Mouse (Mus musculus): Measurements from ENCODE around the gene Peli2. TPM values are rescaled to one million over a fixed set of nuclear protein-coding genes. Genes with fewer than 3 reads are reported as not detected.

Peli2 gene
- polyA plus RNA-seq, 1 experiment from 2014 or later, result 15.8 TPM

GRCm38 (mm10) chr14:48169970-48170369, 49.3 kb downstream of the Peli2 start:
- Histone ChIP-seq H3K4me2 (ENCODE audit: low read depth, low read length) (no peak overlapping the region), H3K36me3 (ENCODE audit: control insufficient read depth, insufficient read depth, low read length) (0 out of 2 replicates have a peak, but pooled peaks cover 2% of the 10 kb centered on the region), H3K27ac (ENCODE audit: low read length) (no peak overlapping the region), H3K9ac (ENCODE audit: low read length) (no peak overlapping the region), H3K4me3 (ENCODE audit: low read length) (no peak overlapping the region), H3K4me1 (replicated peaks; ENCODE audit: control insufficient read depth, insufficient read depth, low read length) (peaks cover 25% of the 10 kb centered on the region), H3K27me3 (ENCODE audit: control insufficient read depth, insufficient read depth, low read depth, low read length) (no peaks in the 10 kb centered on the region), H3K9me3 (ENCODE audit: control insufficient read depth, low read length) (no peaks in the 10 kb centered on the region)
- 57% methylated on average over 7 of the region's 7 CpGs for WGBS
- no peak for ATAC-seq (ENCODE audit: low read depth)

GRCm38 (mm10) chr14:48171268-48171667, 50.6 kb downstream of the Peli2 start:
- ATAC-seq (ENCODE audit: low read depth), result no peak
- H3K9me3 ChIP-seq (ENCODE audit: control insufficient read depth, low read length), result no peaks in the 10 kb centered on the region
- H3K4me1 ChIP-seq (replicated peaks; ENCODE audit: control insufficient read depth, insufficient read depth, low read length), result peaks cover 24% of the 10 kb centered on the region
- 0 out of 2 replicates have a peak overlapping the region, but pooled peaks have one; percentile 6 for H3K9ac ChIP-seq (ENCODE audit: low read length)
- 63% methylated on average over 12 of the region's 12 CpGs for WGBS
- no peak overlapping the region for H3K4me2 ChIP-seq (ENCODE audit: low read depth, low read length)
- H3K27ac ChIP-seq (ENCODE audit: low read length), result peak overlapping the region; percentile 75
- H3K4me3 ChIP-seq (ENCODE audit: low read length), result no peak overlapping the region
- H3K36me3 ChIP-seq (ENCODE audit: control insufficient read depth, insufficient read depth, low read length), result 0 out of 2 replicates have a peak, but pooled peaks cover 2% of the 10 kb centered on the region
- no peaks in the 10 kb centered on the region for H3K27me3 ChIP-seq (ENCODE audit: control insufficient read depth, insufficient read depth, low read depth, low read length)

- H3K4me1 ChIP-seq (replicated peaks; ENCODE audit: control insufficient read depth, insufficient read depth, low read length), result peaks cover 24% of the 10 kb centered on the region
- H3K9ac ChIP-seq (ENCODE audit: low read length), result 0 out of 2 replicates have a peak overlapping the region, but pooled peaks have one; percentile 32
- H3K36me3 ChIP-seq (ENCODE audit: control insufficient read depth, insufficient read depth, low read length), result 0 out of 2 replicates have a peak, but pooled peaks cover 2% of the 10 kb centered on the region
- no peaks in the 10 kb centered on the region for H3K9me3 ChIP-seq (ENCODE audit: control insufficient read depth, low read length)
- H3K4me2 ChIP-seq (ENCODE audit: low read depth, low read length), result no peak overlapping the region
- no peaks in the 10 kb centered on the region for H3K27me3 ChIP-seq (ENCODE audit: control insufficient read depth, insufficient read depth, low read depth, low read length)
- no peak overlapping the region for H3K4me3 ChIP-seq (ENCODE audit: low read length)
- H3K27ac ChIP-seq (ENCODE audit: low read length), result peak overlapping the region; percentile 31; the same call in 1 of the 2 replicates
- ATAC-seq (ENCODE audit: low read depth), result peak; percentile 85
- whole genome bisulfite sequencing, result 9% methylated on average over 8 of the region's 8 CpGs
Measured at GRCm38 (mm10) chr14:48172026-48172425, 51.4 kb downstream of the Peli2 start.

GRCm38 (mm10) chr14:48172876-48173275, 52.3 kb downstream of the Peli2 start:
- ATAC-seq (ENCODE audit: low read depth), result no peak
- Histone ChIP-seq H3K36me3 (ENCODE audit: control insufficient read depth, insufficient read depth, low read length) (0 out of 2 replicates have a peak, but pooled peaks cover 2% of the 10 kb centered on the region), H3K27ac (ENCODE audit: low read length) (peak overlapping the region; percentile 34), H3K4me3 (ENCODE audit: low read length) (no peak overlapping the region), H3K27me3 (ENCODE audit: control insufficient read depth, insufficient read depth, low read depth, low read length) (no peaks in the 10 kb centered on the region), H3K4me1 (replicated peaks; ENCODE audit: control insufficient read depth, insufficient read depth, low read length) (peaks cover 22% of the 10 kb centered on the region), H3K4me2 (ENCODE audit: low read depth, low read length) (no peak overlapping the region), H3K9me3 (ENCODE audit: control insufficient read depth, low read length) (no peaks in the 10 kb centered on the region), H3K9ac (ENCODE audit: low read length) (no peak overlapping the region)
- WGBS, result 76% methylated on average over 8 of the region's 8 CpGs

GRCm38 (mm10) chr14:48173840-48174239, 53.2 kb downstream of the Peli2 start:
- Histone ChIP-seq H3K4me2 (ENCODE audit: low read depth, low read length) (no peak overlapping the region), H3K4me1 (replicated peaks; ENCODE audit: control insufficient read depth, insufficient read depth, low read length) (peaks cover 22% of the 10 kb centered on the region), H3K27ac (ENCODE audit: low read length) (peak overlapping the region; percentile 36; the same call in 1 of the 2 replicates), H3K9me3 (ENCODE audit: control insufficient read depth, low read length) (no peaks in the 10 kb centered on the region), H3K36me3 (ENCODE audit: control insufficient read depth, insufficient read depth, low read length) (0 out of 2 replicates have a peak, but pooled peaks cover 2% of the 10 kb centered on the region), H3K9ac (ENCODE audit: low read length) (no peak overlapping the region), H3K27me3 (ENCODE audit: control insufficient read depth, insufficient read depth, low read depth, low read length) (no peaks in the 10 kb centered on the region), H3K4me3 (ENCODE audit: low read length) (no peak overlapping the region)
- 49% methylated on average over 9 of the region's 9 CpGs for WGBS
- peak; percentile 69 for ATAC-seq (ENCODE audit: low read depth)

- Histone ChIP-seq H3K4me3 (ENCODE audit: low read length) (no peak overlapping the region), H3K9me3 (ENCODE audit: control insufficient read depth, low read length) (no peaks in the 10 kb centered on the region), H3K4me1 (replicated peaks; ENCODE audit: control insufficient read depth, insufficient read depth, low read length) (peaks cover 22% of the 10 kb centered on the region), H3K9ac (ENCODE audit: low read length) (no peak overlapping the region), H3K36me3 (ENCODE audit: control insufficient read depth, insufficient read depth, low read length) (0 out of 2 replicates have a peak, but pooled peaks cover 2% of the 10 kb centered on the region), H3K27ac (ENCODE audit: low read length) (0 out of 2 replicates have a peak overlapping the region, but pooled peaks have one; percentile 7), H3K4me2 (ENCODE audit: low read depth, low read length) (no peak overlapping the region), H3K27me3 (ENCODE audit: control insufficient read depth, insufficient read depth, low read depth, low read length) (no peaks in the 10 kb centered on the region)
- ATAC-seq (ENCODE audit: low read depth), result no peak
- 63% methylated on average over 4 of the region's 4 CpGs for WGBS
Measured at GRCm38 (mm10) chr14:48174356-48174755, 53.7 kb downstream of the Peli2 start.

GRCm38 (mm10) chr14:48175115-48175514, 54.5 kb downstream of the Peli2 start:
- Histone ChIP-seq H3K4me1 (replicated peaks; ENCODE audit: control insufficient read depth, insufficient read depth, low read length) (peaks cover 22% of the 10 kb centered on the region), H3K36me3 (ENCODE audit: control insufficient read depth, insufficient read depth, low read length) (0 out of 2 replicates have a peak, but pooled peaks cover under 1% of the 10 kb centered on the region), H3K4me3 (ENCODE audit: low read length) (no peak overlapping the region), H3K27ac (ENCODE audit: low read length) (no peak overlapping the region), H3K9me3 (ENCODE audit: control insufficient read depth, low read length) (no peaks in the 10 kb centered on the region), H3K4me2 (ENCODE audit: low read depth, low read length) (no peak overlapping the region), H3K27me3 (ENCODE audit: control insufficient read depth, insufficient read depth, low read depth, low read length) (no peaks in the 10 kb centered on the region), H3K9ac (ENCODE audit: low read length) (no peak overlapping the region)
- 74% methylated on average over 8 of the region's 8 CpGs for WGBS
- no peak for ATAC-seq (ENCODE audit: low read depth)

GRCm38 (mm10) chr14:48178304-48178995, 57.8 kb downstream of the Peli2 start:
- 66% methylated on average over 15 of the region's 15 CpGs for WGBS
- H3K9me3 ChIP-seq (ENCODE audit: control insufficient read depth, low read length), result peaks cover 9% of the 10 kb centered on the region; the same call in 1 of the 2 replicates
- no peak overlapping the region for H3K4me2 ChIP-seq (ENCODE audit: low read depth, low read length)
- no peaks in the 10 kb centered on the region for H3K27me3 ChIP-seq (ENCODE audit: control insufficient read depth, insufficient read depth, low read depth, low read length)
- H3K36me3 ChIP-seq (ENCODE audit: control insufficient read depth, insufficient read depth, low read length), result peaks cover 4% of the 10 kb centered on the region
- H3K4me3 ChIP-seq (ENCODE audit: low read length), result no peak overlapping the region
- no peak for ATAC-seq (ENCODE audit: low read depth)
- no peak overlapping the region for H3K9ac ChIP-seq (ENCODE audit: low read length)
- no peak overlapping the region for H3K27ac ChIP-seq (ENCODE audit: low read length)
- no peaks in the 10 kb centered on the region for H3K4me1 ChIP-seq (replicated peaks; ENCODE audit: control insufficient read depth, insufficient read depth, low read length)

GRCm38 (mm10) chr14:48179021-48179420, 58.4 kb downstream of the Peli2 start:
- Histone ChIP-seq H3K9ac (ENCODE audit: low read length) (no peak overlapping the region), H3K4me3 (ENCODE audit: low read length) (no peak overlapping the region), H3K4me2 (ENCODE audit: low read depth, low read length) (no peak overlapping the region), H3K4me1 (replicated peaks; ENCODE audit: control insufficient read depth, insufficient read depth, low read length) (no peaks in the 10 kb centered on the region), H3K27me3 (ENCODE audit: control insufficient read depth, insufficient read depth, low read depth, low read length) (no peaks in the 10 kb centered on the region), H3K27ac (ENCODE audit: low read length) (no peak overlapping the region), H3K36me3 (ENCODE audit: control insufficient read depth, insufficient read depth, low read length) (peaks cover 4% of the 10 kb centered on the region), H3K9me3 (ENCODE audit: control insufficient read depth, low read length) (peaks cover 9% of the 10 kb centered on the region; the same call in 1 of the 2 replicates)
- WGBS, result 80% methylated on average over 8 of the region's 8 CpGs
- no peak for ATAC-seq (ENCODE audit: low read depth)
